Comparison of ENCODE assay signal across 11 mouse cellular contexts in the genomic region with DNA sequence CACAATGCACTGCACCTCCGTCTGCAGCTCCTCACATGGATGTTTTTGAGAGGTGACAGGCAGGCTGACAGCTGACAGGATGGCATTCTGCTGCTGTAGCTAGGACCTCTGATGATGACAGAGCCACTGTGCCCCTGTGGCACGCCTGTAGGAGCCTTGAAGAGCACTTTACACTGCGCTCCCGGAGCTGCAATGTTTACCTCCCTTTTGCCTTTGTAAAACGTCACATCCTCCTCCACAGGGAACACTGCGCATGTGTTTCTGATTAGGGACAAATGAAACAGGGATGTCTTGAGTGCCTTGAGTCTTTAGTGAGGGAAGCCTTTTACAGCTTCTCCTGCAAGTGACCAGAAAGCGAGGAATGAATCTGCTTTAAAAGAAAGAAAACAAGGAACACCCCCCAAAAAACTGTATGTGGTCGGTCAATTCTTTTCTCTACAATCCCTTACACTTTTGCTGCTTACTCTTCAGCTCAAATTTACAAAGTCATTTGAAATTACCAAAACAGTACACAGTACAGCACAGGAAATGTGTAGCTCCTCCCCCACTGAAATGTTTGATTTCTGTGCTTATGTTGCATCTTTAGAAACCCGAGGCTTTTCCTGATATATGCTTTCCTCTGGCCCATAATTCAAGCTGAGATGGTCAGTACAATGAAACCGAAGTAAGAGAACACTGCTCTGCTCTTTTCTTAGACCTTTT.
DNase-seq lines count a peak whose midpoint lies in the region; ATAC-seq lines count a peak whose summit lies in the region.
"Had no signal": no experiment of that assay in that cellular context is flagged by ENCODE, and none has a peak within 500 bp of the region (broad histone marks: within the 10 kb centered on the region; RNA-seq: fewer than 3 reads in every experiment).

No protein-coding gene starts in this region.

- peak overlapping the region; percentile 32 for H3K4me2 ChIP-seq in heart, embryonic 13.5 days
- H3K4me2 ChIP-seq in midbrain, embryonic 14.5 days (ENCODE audit: low read length) = no peak overlapping the region

- no peaks in the 10 kb centered on the region for H3K9me3 ChIP-seq in heart, embryonic 13.5 days
- no peaks in the 10 kb centered on the region for H3K9me3 ChIP-seq in midbrain, embryonic 14.5 days (ENCODE audit: control insufficient read depth, low read length)

- H3K4me3 ChIP-seq in heart, embryonic 13.5 days = no peak overlapping the region
- no peak overlapping the region for H3K4me3 ChIP-seq in midbrain, embryonic 14.5 days (replicated peaks; ENCODE audit: low read depth, low read length)

- no peaks in the 10 kb centered on the region for H3K27me3 ChIP-seq in heart, embryonic 13.5 days (replicated peaks)
- no peaks in the 10 kb centered on the region for H3K27me3 ChIP-seq in midbrain, embryonic 14.5 days (ENCODE audit: control insufficient read depth, insufficient read depth, low read length)

- WGBS in heart, embryonic 13.5 days = 50% methylated on average over 10 of the region's 10 CpGs
- WGBS in midbrain, embryonic 14.5 days = 70% methylated on average over 10 of the region's 10 CpGs

- ATAC-seq in heart, embryonic 13.5 days (ENCODE audit: extremely low read depth, insufficient number of reproducible peaks, low FRiP score, low TSS enrichment) = no peak
- no peak for ATAC-seq in midbrain, embryonic 14.5 days (ENCODE audit: low FRiP score, low TSS enrichment)

- H3K4me1 ChIP-seq in heart, embryonic 13.5 days = peaks cover 41% of the 10 kb centered on the region
- H3K4me1 ChIP-seq in midbrain, embryonic 14.5 days (ENCODE audit: control insufficient read depth, insufficient read depth, low read length) = 0 out of 2 replicates have a peak, but pooled peaks cover 6% of the 10 kb centered on the region

- 0 out of 2 replicates have a peak overlapping the region, but pooled peaks have one; percentile 6 for H3K27ac ChIP-seq in heart, embryonic 13.5 days (replicated peaks)
- H3K27ac ChIP-seq in midbrain, embryonic 14.5 days (replicated peaks; ENCODE audit: low read depth, low read length) = 0 out of 2 replicates have a peak overlapping the region, but pooled peaks have one; percentile 46
- H3K27ac ChIP-seq: macrophage had no signal

- H3K36me3 ChIP-seq in heart, embryonic 13.5 days = no peaks in the 10 kb centered on the region
- peaks cover 3% of the 10 kb centered on the region; the same call in 1 of the 2 replicates for H3K36me3 ChIP-seq in midbrain, embryonic 14.5 days (ENCODE audit: control insufficient read depth, insufficient read depth, low read length)

- DNase-seq in heart, adult 9 months (ENCODE audit: low spot score in 2 of 2) = no peak
- peak; percentile 79 for DNase-seq in embryo, embryonic 10 days (ENCODE audit: low spot score)
- peak; percentile 91 for DNase-seq in hindlimb bud, embryonic 11.5 days (ENCODE audit: extremely low spot score, low read depth, low spot score)
- no peak for DNase-seq in midbrain, embryonic 14.5 days
- no peak for DNase-seq in thymus, postnatal 36 days
- no peak for DNase-seq in urinary bladder, adult 18-20 months (ENCODE audit: low spot score in 2 of 2)
- DNase-seq in layer of hippocampus, adult 9-11 months = no peak
- DNase-seq: adrenal gland, postnatal 25 days; right cerebral cortex, adult 18-20 months had no signal

- H3K9ac ChIP-seq in heart, embryonic 13.5 days = peak overlapping the region; percentile 24; the same call in 1 of the 2 replicates
- H3K9ac ChIP-seq in midbrain, embryonic 14.5 days (replicated peaks; ENCODE audit: low read length) = no peak overlapping the region

Comparison
In these comparisons a context has a peak if more than half of its experiments do, and no peak if none do; other contexts are left out.
1. DNase-seq: peak in embryo, embryonic 10 days (single experiment) and hindlimb bud, embryonic 11.5 days (single experiment); none in heart, adult 9 months (0 of 2), midbrain, embryonic 14.5 days (single experiment), thymus, postnatal 36 days (0 of 2), urinary bladder, adult 18-20 months (0 of 2) and layer of hippocampus, adult 9-11 months (single experiment).